Mouse (Mus musculus) liver, embryonic 12.5 days (tissue): ENCODE measurements around the gene Sec23a. TPM values are rescaled to one million over a fixed set of nuclear protein-coding genes. Genes with fewer than 3 reads are reported as not detected.
A peak's percentile ranks its signal among the peaks of the same experiment; 100 is the strongest.
"Not testable (repeated sequence)": the region's sequence is repeated elsewhere in the genome, so short reads cannot be mapped to it uniquely, and the experiment has no call there.

Experiments used
- ATAC-seq: fragments of 200-750 bp; cut with Nextera tagmentation; 2 replicates; pipeline ENCODE4 v1.8.0; 2017; ENCODE audit warnings: moderate number of reproducible peaks, mild to moderate bottlenecking, moderate library complexity
- H3K27ac ChIP-seq: fragments of 300-500 bp; sonication (generic); 2 replicates; pipeline ENCODE4 v1.5.1; 2016; ENCODE audit warnings: mild to moderate bottlenecking
- H3K27me3 ChIP-seq: fragments of 300-500 bp; sonication (generic); replicated peaks from 2 replicates; pipeline ENCODE4 v1.6.1; 2016; ENCODE audit warnings: mild to moderate bottlenecking, moderate library complexity
- H3K36me3 ChIP-seq: fragments of 300-500 bp; sonication (generic); 2 replicates; pipeline ENCODE4 v1.6.1; 2016; ENCODE audit warnings: mild to moderate bottlenecking, moderate library complexity
- H3K4me1 ChIP-seq: fragments of 300-500 bp; sonication (generic); 2 replicates; pipeline ENCODE4 v1.6.1; 2016
- H3K4me2 ChIP-seq: fragments of 300-500 bp; sonication (generic); 2 replicates; pipeline ENCODE4 v1.6.1; 2016; ENCODE audit warnings: mild to moderate bottlenecking, moderate library complexity
- H3K4me3 ChIP-seq: fragments of 300-500 bp; sonication (generic); 2 replicates; pipeline ENCODE4 v1.5.1; 2016; ENCODE audit warnings: mild to moderate bottlenecking, moderate library complexity
- H3K9ac ChIP-seq: fragments of 300-500 bp; sonication (generic); 2 replicates; pipeline ENCODE4 v1.6.1; 2016; ENCODE audit warnings: mild to moderate bottlenecking, moderate library complexity
- H3K9me3 ChIP-seq: fragments of 300-500 bp; sonication (generic); replicated peaks from 2 replicates; pipeline ENCODE4 v1.6.1; 2016; ENCODE audit warnings: mild to moderate bottlenecking, moderate library complexity
- WGBS: fragments of 180-500 bp; shearing (Covaris S2); methylation state at CpG from one replicate; pipeline ENCODE4 v1.1.7; 2016; ENCODE audit not compliant: insufficient replicate concordance; 5-methylcytosine and 5-hydroxymethylcytosine counted together
- polyA plus RNA-seq: library from polyadenylated mRNA; unstranded; fragments of >200 nt; fragmentation: Nextera tagmentation; extraction: Ambion mirVana; gene quantifications from 2 replicates; pipeline ENCODE4 v1.2.1, GENCODE M21; 2016

The Sec23a gene
- polyA plus RNA-seq, 1 experiment from 2014 or later, result 31.2 TPM

DNA sequence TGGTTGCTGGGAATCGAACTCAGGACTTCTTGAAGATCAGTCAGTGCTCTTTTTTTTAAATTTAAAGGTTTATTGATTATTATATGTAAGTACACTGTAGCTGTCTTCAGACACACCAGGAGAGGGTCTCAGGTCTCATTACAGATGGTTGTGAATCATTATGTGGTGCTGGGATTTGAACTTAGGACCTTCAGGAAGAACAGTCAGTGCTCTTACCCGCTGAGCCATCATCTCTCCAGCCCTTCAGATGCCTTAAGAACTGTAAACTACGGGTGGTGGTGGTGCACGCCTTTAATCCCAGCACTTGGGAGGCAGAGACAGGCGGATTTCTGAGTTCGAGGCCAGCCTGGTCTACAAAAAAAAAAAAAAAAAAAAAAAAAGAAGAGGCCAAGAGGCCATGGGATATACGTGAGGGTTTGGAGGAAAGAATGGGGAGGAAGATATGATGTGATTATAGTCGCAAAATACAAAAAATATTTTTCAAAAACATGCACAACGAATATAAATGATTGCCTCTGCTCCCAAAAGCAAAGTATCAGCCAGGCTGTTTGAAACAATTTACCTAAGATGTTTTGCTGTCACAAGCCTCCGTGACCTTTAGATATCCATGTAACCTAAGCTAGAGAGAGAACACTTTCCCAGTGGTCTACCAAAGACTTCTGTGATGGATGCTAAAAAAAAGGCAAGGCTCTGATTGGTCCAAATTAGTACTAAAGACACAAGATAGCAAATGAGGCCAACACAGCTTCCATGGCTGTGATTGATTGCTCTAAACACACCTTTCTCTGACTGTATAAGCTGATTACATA, 27.5 kb upstream of the Sec23a start:
- Histone ChIP-seq H3K9ac (peak overlapping the region; percentile 44), H3K27me3 (no peaks in the 10 kb centered on the region), H3K27ac (peak overlapping the region; percentile 85), H3K4me2 (peak overlapping the region; percentile 48), H3K4me3 (peak overlapping the region; percentile 16; the same call in 1 of the 2 replicates), H3K36me3 (peaks cover 27% of the 10 kb centered on the region), H3K4me1 (peaks cover 23% of the 10 kb centered on the region), H3K9me3 (no peaks in the 10 kb centered on the region)
- 52% methylated on average over 10 of the region's 10 CpGs for WGBS
- ATAC-seq, result no peak

DNA sequence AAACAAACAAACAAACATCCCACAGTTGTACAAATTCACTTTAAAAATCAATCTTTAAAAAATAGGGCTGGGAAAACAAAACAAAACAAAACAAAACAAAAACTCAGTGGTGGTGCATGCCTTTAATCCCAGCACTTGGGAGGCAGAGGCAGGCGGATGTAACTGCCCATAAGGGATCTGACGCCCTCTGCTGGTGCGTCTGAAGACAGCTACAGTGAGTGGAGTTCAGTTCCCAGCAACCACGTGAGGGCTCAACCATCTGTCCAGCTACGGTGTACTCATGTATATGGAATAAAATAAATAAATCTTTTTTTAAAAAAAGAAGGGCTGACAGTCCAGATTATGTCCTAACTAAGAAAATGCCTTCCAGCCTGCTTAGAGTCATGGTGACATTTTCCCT, 20.3 kb upstream of the Sec23a start:
- no peak overlapping the region for H3K9ac ChIP-seq
- peaks cover 18% of the 10 kb centered on the region for H3K36me3 ChIP-seq
- WGBS, result 33% methylated on average over 5 of the region's 5 CpGs
- no peak overlapping the region for H3K4me2 ChIP-seq
- 0 out of 2 replicates have a peak, but pooled peaks have one; percentile 46 for ATAC-seq
- H3K9me3 ChIP-seq, result no peaks in the 10 kb centered on the region
- no peak overlapping the region for H3K4me3 ChIP-seq
- no peak overlapping the region for H3K27ac ChIP-seq
- no peaks in the 10 kb centered on the region for H3K4me1 ChIP-seq
- no peaks in the 10 kb centered on the region for H3K27me3 ChIP-seq

DNA sequence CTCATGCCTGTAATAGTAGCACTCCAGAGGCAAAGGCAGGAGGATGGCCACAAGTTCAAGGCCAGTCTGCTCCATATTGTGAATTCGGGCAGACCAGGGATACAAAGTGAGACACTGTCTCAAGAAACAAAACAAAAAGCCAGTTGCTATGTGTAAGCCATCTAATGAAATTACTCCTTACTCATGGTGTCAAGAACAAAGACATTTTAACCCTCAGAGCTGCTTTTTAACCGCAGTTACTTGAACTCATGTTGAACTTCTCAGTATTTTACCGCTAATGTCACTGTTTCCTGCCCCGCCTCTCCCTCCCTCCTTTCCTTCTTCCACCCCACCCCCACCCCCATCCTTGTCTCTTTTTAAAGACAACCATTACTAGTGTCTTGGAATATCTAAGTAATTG, 9.5 kb upstream of the Sec23a start:
- Histone ChIP-seq H3K36me3 (peaks cover 83% of the 10 kb centered on the region), H3K27me3 (no peaks in the 10 kb centered on the region), H3K9me3 (no peaks in the 10 kb centered on the region), H3K4me2 (no peak overlapping the region), H3K4me1 (no peaks in the 10 kb centered on the region), H3K27ac (no peak overlapping the region), H3K9ac (no peak overlapping the region), H3K4me3 (no peak overlapping the region)
- no peak for ATAC-seq
- 74% methylated on average over 4 of the region's 4 CpGs for WGBS

DNA sequence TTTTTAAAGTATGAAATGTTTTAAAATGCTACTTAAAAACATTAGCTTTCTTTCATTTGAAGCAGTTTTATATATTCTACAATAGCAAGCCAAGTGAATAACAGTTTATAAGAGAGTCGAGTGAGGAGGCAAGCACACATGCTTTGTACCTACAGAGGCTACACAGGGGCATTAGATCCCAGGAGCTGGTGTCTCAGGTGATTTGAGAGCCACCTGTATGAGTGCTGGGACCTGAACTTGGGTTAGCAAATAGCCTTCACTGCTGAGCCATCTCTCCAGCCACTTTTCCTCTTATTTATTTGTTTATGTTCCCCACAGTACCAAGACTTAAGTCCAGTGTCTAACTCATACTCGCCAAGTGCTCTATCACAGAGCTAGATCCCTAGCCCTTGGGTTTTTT, 8.1 kb upstream of the Sec23a start:
- ATAC-seq, result no peak
- 83% methylated on average over 2 of the region's 2 CpGs for WGBS
- Histone ChIP-seq H3K36me3 (peaks cover 83% of the 10 kb centered on the region), H3K9ac (no peak overlapping the region), H3K4me2 (no peak overlapping the region), H3K27ac (no peak overlapping the region), H3K9me3 (no peaks in the 10 kb centered on the region), H3K4me1 (peaks cover under 1% of the 10 kb centered on the region; the same call in 1 of the 2 replicates), H3K4me3 (no peak overlapping the region), H3K27me3 (no peaks in the 10 kb centered on the region)

DNA sequence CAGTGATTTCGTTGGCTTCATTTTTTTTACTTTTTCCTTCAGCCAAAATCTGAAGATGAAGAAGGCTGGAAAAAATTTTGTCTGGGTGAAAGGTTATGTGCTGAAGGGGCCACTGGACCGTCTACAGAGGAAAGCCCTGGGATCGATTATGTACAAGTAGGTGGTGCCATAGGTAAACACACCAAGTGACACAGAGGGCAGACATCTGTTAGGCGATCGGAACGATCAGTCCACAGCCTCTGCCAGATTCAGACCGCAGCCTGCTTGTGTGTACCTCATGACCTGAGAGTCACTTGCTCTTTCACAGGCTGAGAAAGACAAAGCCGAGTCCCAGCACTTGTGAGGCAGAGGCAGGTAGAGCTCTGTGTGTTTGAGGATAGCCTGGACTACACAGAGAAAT, 6.2 kb upstream of the Sec23a start:
- WGBS, result 75% methylated on average over 8 of the region's 8 CpGs
- H3K9ac ChIP-seq, result no peak overlapping the region
- H3K9me3 ChIP-seq, result no peaks in the 10 kb centered on the region
- H3K27me3 ChIP-seq, result no peaks in the 10 kb centered on the region
- peaks cover 12% of the 10 kb centered on the region for H3K4me1 ChIP-seq
- ATAC-seq, result no peak
- H3K27ac ChIP-seq, result no peak overlapping the region
- peaks cover 74% of the 10 kb centered on the region for H3K36me3 ChIP-seq
- H3K4me3 ChIP-seq, result no peak overlapping the region
- no peak overlapping the region for H3K4me2 ChIP-seq

DNA sequence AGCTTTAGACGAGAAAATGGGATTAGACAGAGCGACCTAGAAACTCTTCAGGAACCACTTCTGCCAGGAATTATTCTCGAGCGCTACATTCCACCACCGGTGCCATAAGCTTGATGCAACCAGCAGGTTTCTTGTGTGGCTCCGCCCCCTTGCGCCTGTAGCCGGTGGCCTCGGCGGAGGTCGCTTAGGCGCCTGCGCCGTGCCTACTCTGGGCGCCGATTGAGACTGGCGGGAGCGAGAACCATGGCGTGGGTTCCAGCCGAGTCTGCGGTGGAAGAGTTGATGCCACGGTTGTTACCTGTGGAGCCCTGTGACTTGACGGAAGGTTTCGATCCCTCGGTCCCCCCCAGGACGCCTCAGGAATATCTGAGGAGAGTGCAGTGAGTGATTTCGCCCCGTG, 1.4 kb upstream of the Sec23a start, which contains the start of gene Gemin2:
Gene Gemin2, plus strand, starts transcription at position 160 of the 400 bp plus-strand sequence.
- H3K4me1 ChIP-seq, result peaks cover 35% of the 10 kb centered on the region

DNA sequence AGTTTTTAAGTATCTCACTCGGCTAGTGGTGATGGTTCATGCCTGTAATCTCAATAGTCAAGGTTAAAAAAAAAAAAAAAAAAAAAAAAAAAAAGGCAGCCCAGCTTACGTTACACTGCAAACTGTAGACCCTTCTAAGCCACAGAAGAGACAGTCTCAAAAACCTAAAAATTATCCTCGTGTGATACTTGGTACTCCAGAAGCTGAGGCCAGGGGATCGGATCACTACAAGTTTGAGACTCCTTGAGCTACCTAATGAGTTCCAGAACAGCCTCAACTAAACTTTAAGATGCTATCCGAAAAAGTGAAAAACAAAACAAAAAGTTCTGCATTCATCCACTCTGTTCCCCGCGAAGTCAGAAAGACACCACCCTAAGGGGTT, 884 bp upstream of the Sec23a start:
- no peak for ATAC-seq
- H3K4me1 ChIP-seq, result peaks cover 35% of the 10 kb centered on the region

More for the DNA sequence above, 1.4 kb upstream of the Sec23a start, which contains the start of gene Gemin2:
- Histone ChIP-seq H3K36me3 (peaks cover 32% of the 10 kb centered on the region), H3K9me3 (no peaks in the 10 kb centered on the region), H3K27ac (peak within 1 kb of the TSS; percentile 91), H3K4me2 (peak within 1 kb of the TSS; percentile 89), H3K4me3 (peak within 1 kb of the TSS; percentile 75), H3K9ac (peak within 1 kb of the TSS; percentile 79), H3K27me3 (no peaks in the 10 kb centered on the region)
- ATAC-seq, result peak; percentile 75
- WGBS, result under 1% methylated on average over 28 of the region's 28 CpGs

DNA sequence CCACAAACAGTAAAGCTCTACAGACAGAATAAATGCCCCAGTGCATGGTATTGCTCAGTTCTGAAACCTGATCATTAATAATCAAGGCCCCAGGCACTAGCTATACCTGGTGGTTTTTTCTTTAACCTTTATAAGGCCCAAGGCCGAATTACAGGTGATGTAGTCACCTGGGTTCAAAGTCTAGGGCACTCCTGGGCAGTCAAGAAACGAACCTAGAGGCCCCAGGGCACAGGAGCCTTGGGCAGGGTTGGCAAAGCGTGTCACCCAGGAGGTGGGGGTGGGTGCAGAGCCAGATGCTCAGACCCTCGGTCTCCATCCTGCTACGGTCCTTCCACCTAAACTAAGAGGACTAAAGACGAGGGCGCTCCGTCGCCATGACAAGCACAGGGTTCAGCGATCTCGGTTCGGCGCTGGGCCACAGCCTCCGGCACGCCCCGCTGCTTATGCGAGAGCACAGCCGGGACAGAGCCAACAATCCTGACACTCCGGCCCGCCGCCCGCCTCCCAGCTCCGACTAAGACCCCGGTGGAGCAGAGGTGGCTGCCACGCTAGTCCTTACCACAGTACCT, 458 bp downstream of the Sec23a start:
- peak overlapping the region; percentile 89 for H3K4me2 ChIP-seq
- peak overlapping the region; percentile 91 for H3K27ac ChIP-seq
- H3K9ac ChIP-seq, result peak overlapping the region; percentile 83
- peak overlapping the region; percentile 75 for H3K4me3 ChIP-seq
- H3K9me3 ChIP-seq, result no peaks in the 10 kb centered on the region
- WGBS, result under 1% methylated on average over 25 of the region's 25 CpGs
- no peaks in the 10 kb centered on the region for H3K27me3 ChIP-seq
- peaks cover 35% of the 10 kb centered on the region for H3K4me1 ChIP-seq
- H3K36me3 ChIP-seq, result peaks cover 24% of the 10 kb centered on the region
- peak; percentile 72 for ATAC-seq

More for the DNA sequence above, 884 bp upstream of the Sec23a start:
- 3% methylated on average over 7 of the region's 7 CpGs for WGBS
- Histone ChIP-seq H3K4me2 (peak overlapping the region; percentile 89), H3K27ac (peak overlapping the region; percentile 91), H3K9me3 (no peaks in the 10 kb centered on the region), H3K9ac (peak overlapping the region; percentile 79), H3K36me3 (peaks cover 26% of the 10 kb centered on the region), H3K27me3 (no peaks in the 10 kb centered on the region), H3K4me3 (peak overlapping the region; percentile 75)

DNA sequence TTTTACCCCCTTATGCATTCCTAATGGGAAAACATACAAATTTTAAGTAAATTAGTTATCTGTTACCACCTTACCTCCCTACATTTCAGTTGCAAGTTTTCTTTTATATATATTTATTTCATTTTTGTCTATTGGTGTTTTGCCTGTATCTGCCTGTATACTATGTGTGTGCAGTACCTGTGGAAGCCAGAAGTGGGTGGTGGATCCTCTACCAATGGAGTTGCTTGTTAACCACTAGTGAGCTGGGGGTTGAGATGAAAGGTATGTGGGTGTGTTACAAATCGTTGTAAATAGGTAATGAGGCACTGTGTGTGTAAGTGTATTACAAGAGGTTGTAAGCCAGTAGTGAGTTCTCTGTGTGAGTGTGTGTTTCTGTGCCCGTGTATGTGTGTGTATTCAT, 1.3 kb downstream of the Sec23a start:
- H3K4me1 ChIP-seq, result peaks cover 35% of the 10 kb centered on the region
- peak overlapping the region; percentile 89 for H3K4me2 ChIP-seq
- peak overlapping the region; percentile 83 for H3K9ac ChIP-seq
- 53% methylated on average over 2 of the region's 2 CpGs for WGBS
- no peaks in the 10 kb centered on the region for H3K27me3 ChIP-seq
- H3K36me3 ChIP-seq, result peaks cover 24% of the 10 kb centered on the region
- H3K27ac ChIP-seq, result peak overlapping the region; percentile 5; the same call in 1 of the 2 replicates
- no peak for ATAC-seq
- H3K9me3 ChIP-seq, result no peaks in the 10 kb centered on the region
- peak overlapping the region; percentile 75; the same call in 1 of the 2 replicates for H3K4me3 ChIP-seq

DNA sequence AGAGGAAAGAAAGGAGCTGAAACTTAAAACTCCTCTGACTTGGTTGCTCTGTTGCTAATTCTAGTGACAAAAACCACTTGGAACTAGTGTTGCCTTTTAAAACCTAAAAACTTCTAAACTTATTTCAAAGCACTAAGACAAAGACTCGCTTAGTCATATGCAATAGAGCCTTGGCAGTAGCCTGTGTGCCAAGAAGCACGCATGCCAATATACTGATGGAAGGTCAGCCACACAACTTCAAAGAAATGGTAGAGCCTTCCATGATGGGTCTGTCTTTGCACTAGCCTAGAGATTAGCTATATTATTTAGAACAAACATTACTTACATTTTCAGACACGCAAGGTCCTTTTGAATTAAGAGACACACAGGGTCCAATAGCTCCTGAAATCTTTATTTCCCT, 26.1 kb downstream of the Sec23a start:
- ATAC-seq, result no peak
- Histone ChIP-seq H3K4me2 (no peak overlapping the region), H3K36me3 (peaks cover 73% of the 10 kb centered on the region), H3K27ac (no peak overlapping the region), H3K4me1 (peaks cover 13% of the 10 kb centered on the region), H3K9me3 (no peaks in the 10 kb centered on the region), H3K27me3 (no peaks in the 10 kb centered on the region), H3K4me3 (no peak overlapping the region), H3K9ac (no peak overlapping the region)
- 78% methylated on average over 3 of the region's 3 CpGs for WGBS

DNA sequence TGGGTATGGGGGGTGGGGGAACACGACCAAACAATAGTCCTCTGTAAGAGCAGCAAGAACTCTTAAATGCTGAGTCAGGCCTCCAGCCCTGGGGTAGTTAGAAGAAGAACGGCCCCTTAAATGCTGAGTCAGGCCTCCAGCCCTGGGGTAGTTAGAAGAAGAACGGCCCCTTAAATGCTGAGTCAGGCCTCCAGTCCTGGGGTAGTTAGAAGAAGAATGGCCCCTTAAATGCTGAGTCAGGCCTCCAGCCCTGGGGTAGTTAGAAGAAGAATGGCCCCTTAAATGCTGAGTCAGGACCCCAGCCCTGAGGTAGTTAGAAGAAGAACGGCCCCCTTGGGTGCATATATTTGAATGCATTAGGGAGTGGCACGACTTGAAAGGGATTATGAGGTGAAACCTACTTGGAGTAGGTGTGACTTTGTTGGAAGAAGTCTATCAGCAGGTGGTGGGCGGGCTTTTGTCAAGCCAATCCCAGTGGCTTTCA, 30.6 kb downstream of the Sec23a start:
- 46% methylated on average over 6 of the region's 6 CpGs for WGBS
- peak; percentile 86 for ATAC-seq
- Histone ChIP-seq H3K4me2 (peak overlapping the region; percentile 12; the same call in 1 of the 2 replicates), H3K36me3 (peaks cover 65% of the 10 kb centered on the region), H3K27ac (peak overlapping the region; percentile 73), H3K4me1 (peaks cover 16% of the 10 kb centered on the region)
- H3K27me3 ChIP-seq, H3K4me3 ChIP-seq, H3K9ac ChIP-seq, H3K9me3 ChIP-seq: not testable (repeated sequence)

DNA sequence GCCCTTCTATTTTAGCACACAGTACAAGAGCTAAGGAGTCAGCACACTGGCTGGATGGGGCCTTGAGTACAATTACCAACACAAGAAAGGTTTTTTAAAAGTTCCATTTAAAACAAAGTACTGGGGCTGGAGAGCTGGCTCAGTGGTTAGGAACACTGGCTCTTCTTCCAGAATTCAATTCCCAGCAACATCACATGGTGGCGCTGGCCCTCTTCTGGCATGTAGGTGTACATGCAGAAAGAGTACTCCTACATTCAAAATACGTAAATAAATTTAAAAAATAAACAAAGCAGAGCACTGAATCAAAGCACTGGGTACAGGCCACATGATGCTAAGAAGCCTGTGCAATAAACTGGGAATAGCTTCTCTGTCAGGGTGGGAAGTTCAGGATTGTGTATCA, 34.9 kb downstream of the Sec23a start:
- ATAC-seq, result no peak
- Histone ChIP-seq H3K27ac (no peak overlapping the region), H3K9ac (no peak overlapping the region), H3K4me3 (no peak overlapping the region), H3K36me3 (peaks cover 52% of the 10 kb centered on the region), H3K27me3 (no peaks in the 10 kb centered on the region), H3K9me3 (no peaks in the 10 kb centered on the region), H3K4me1 (peaks cover 15% of the 10 kb centered on the region), H3K4me2 (no peak overlapping the region)
- 67% methylated on average over 2 of the region's 2 CpGs for WGBS
